Mouse (Mus musculus): ENCODE measurements at regions not wholly inside any gene's neighbourhood (a gene's known extent, or its start where the extent isn't known, plus 50 kb on each side); places are given as distances from the start of the nearest gene placed in this dataset.

GRCm38 (mm10) chr12:71526623-71527022 lies 216.9 kb downstream of the Dact1 start:
- TF ChIP-seq CTCF (IDR thresholded peaks at IDR 0.05; ENCODE audit: low read depth) = no peak
- no peak for TF ChIP-seq EP300 (IDR thresholded peaks at IDR 0.05; ENCODE audit: low read depth)

Data from liver, embryonic 14.5 days (tissue).